In the genomic region with DNA sequence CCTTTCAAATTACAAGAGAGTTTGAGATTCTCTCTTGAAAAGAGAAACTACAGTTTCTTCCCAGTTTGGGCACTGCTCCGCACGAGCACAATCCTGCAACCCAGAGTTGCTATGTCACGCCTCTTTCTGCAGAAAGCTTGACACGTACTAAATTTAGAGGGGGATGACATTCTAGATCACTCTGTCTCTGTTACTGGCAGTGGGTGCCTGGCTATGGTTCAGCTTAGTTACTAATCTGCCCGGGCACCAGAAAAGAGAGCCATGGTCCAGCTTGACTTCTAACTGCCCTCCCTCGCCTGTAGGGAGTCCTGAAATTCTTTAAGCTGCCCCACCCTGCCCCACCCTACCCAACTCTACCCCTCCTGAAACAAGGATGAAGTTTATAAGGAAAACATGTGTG, we compare ENCODE assay signal across 12 mouse cellular contexts.
DNase-seq lines count a peak whose midpoint lies in the region; ATAC-seq and TF ChIP-seq lines count a peak whose summit lies in the region.
"Had no signal": no experiment of that assay in that cellular context is flagged by ENCODE, and none has a peak within 500 bp of the region (broad histone marks: within the 10 kb centered on the region; RNA-seq: fewer than 3 reads in every experiment).

No protein-coding gene starts in this region.

- peak; percentile 82 for ATAC-seq in heart, postnatal 0 days (ENCODE audit: insufficient read depth, low read depth)
- ATAC-seq in stomach, postnatal 0 days (ENCODE audit: low FRiP score, low TSS enrichment), result no peak
- no peak for ATAC-seq in liver, embryonic 11.5 days (replicated peaks; ENCODE audit: low FRiP score)
- ATAC-seq: hindbrain, embryonic 16.5 days had no signal

- peak overlapping the region; percentile 94 for H3K27ac ChIP-seq in gastrocnemius, adult 2 months
- H3K27ac ChIP-seq in heart, postnatal 0 days (ENCODE audit: low read depth), result peak overlapping the region; percentile 83
- no peak overlapping the region for H3K27ac ChIP-seq in stomach, postnatal 0 days (replicated peaks)
- no peak overlapping the region for H3K27ac ChIP-seq in liver, embryonic 11.5 days (ENCODE audit: low read depth, low read length)
- H3K27ac ChIP-seq in midbrain, embryonic 10.5 days (replicated peaks), result no peak overlapping the region
- H3K27ac ChIP-seq: macrophage; neural tube, embryonic 13.5 days had no signal

- no peaks in the 10 kb centered on the region for H3K9me3 ChIP-seq in heart, postnatal 0 days (replicated peaks; ENCODE audit: control insufficient read depth, low read length)
- H3K9me3 ChIP-seq in stomach, postnatal 0 days (ENCODE audit: control insufficient read depth, low read length), result no peaks in the 10 kb centered on the region
- no peaks in the 10 kb centered on the region for H3K9me3 ChIP-seq in liver, embryonic 11.5 days (ENCODE audit: control insufficient read depth, low read length)
- H3K9me3 ChIP-seq in midbrain, embryonic 10.5 days (replicated peaks), result no peaks in the 10 kb centered on the region
- H3K9me3 ChIP-seq: neural tube, embryonic 13.5 days had no signal

- intact Hi-C loops in gastrocnemius, adult 2 months (cut with DNase I), result loop anchor here (1.0 to 10.0 kb wide), 3 partner anchors 80 to 183 kb away; no protein-coding TSS in a partner anchor

- 22% methylated on average over 6 of the region's 6 CpGs for WGBS in heart, postnatal 0 days
- WGBS in stomach, postnatal 0 days, result 48% methylated on average over 6 of the region's 6 CpGs
- WGBS in liver, embryonic 11.5 days, result 63% methylated on average over 6 of the region's 6 CpGs
- WGBS in midbrain, embryonic 10.5 days, result 80% methylated on average over 6 of the region's 6 CpGs

- H3K4me2 ChIP-seq in heart, postnatal 0 days (ENCODE audit: low read depth, low read length), result peak overlapping the region; percentile 72
- H3K4me2 ChIP-seq in stomach, postnatal 0 days (replicated peaks; ENCODE audit: low read depth), result peak overlapping the region; percentile 36
- H3K4me2 ChIP-seq in liver, embryonic 11.5 days, result no peak overlapping the region
- H3K4me2 ChIP-seq: neural tube, embryonic 13.5 days had no signal

- 0 out of 2 replicates have a peak, but pooled peaks cover 8% of the 10 kb centered on the region for H3K4me1 ChIP-seq in heart, postnatal 0 days (ENCODE audit: control insufficient read depth, insufficient read depth)
- peaks cover 3% of the 10 kb centered on the region; the same call in 1 of the 2 replicates for H3K4me1 ChIP-seq in stomach, postnatal 0 days (replicated peaks; ENCODE audit: control insufficient read depth, insufficient read depth)
- no peaks in the 10 kb centered on the region for H3K4me1 ChIP-seq in liver, embryonic 11.5 days (replicated peaks; ENCODE audit: control insufficient read depth, insufficient read depth, low read length)
- H3K4me1 ChIP-seq in midbrain, embryonic 10.5 days, result peaks cover 18% of the 10 kb centered on the region

- peak; percentile 4 for DNase-seq in urinary bladder, postnatal 14 days (ENCODE audit: low spot score)
- DNase-seq in urinary bladder, postnatal 10 days (ENCODE audit: low spot score), result no peak
- DNase-seq in gastrocnemius, adult 2 months, result peak; percentile 74
- peak; percentile 80 for DNase-seq in heart, postnatal 0 days (ENCODE audit: low spot score)
- peak; percentile 17 for DNase-seq in stomach, postnatal 0 days (ENCODE audit: low spot score)
- no peak for DNase-seq in liver, embryonic 11.5 days (ENCODE audit: low spot score)
- DNase-seq in midbrain, embryonic 10.5 days (ENCODE audit: low spot score), result no peak
- no peak for DNase-seq in cerebellum, postnatal 10 days
- DNase-seq: layer of hippocampus, adult 9-11 months had no signal

- H3K36me3 ChIP-seq in heart, postnatal 0 days (replicated peaks; ENCODE audit: control insufficient read depth, insufficient read depth, low read length), result no peaks in the 10 kb centered on the region
- H3K36me3 ChIP-seq in stomach, postnatal 0 days (ENCODE audit: control insufficient read depth, insufficient read depth, low read length), result no peaks in the 10 kb centered on the region
- H3K36me3 ChIP-seq in liver, embryonic 11.5 days (ENCODE audit: control insufficient read depth, insufficient read depth, low read length), result no peaks in the 10 kb centered on the region
- H3K36me3 ChIP-seq in midbrain, embryonic 10.5 days, result no peaks in the 10 kb centered on the region
- H3K36me3 ChIP-seq: neural tube, embryonic 13.5 days had no signal

- H3K27me3 ChIP-seq in heart, postnatal 0 days (ENCODE audit: control insufficient read depth, insufficient read depth, low read length), result no peaks in the 10 kb centered on the region
- no peaks in the 10 kb centered on the region for H3K27me3 ChIP-seq in stomach, postnatal 0 days (ENCODE audit: control insufficient read depth, insufficient read depth, low read length)
- no peaks in the 10 kb centered on the region for H3K27me3 ChIP-seq in liver, embryonic 11.5 days (replicated peaks; ENCODE audit: control insufficient read depth, insufficient read depth, low read length)
- no peaks in the 10 kb centered on the region for H3K27me3 ChIP-seq in midbrain, embryonic 10.5 days (ENCODE audit: low read depth, poor library complexity, severe bottlenecking)
- H3K27me3 ChIP-seq: neural tube, embryonic 13.5 days had no signal

- H3K4me3 ChIP-seq in gastrocnemius, adult 2 months, result peak overlapping the region; percentile 83
- peak overlapping the region; percentile 34 for H3K4me3 ChIP-seq in heart, postnatal 0 days (ENCODE audit: low read depth, low read length)
- H3K4me3 ChIP-seq in stomach, postnatal 0 days (ENCODE audit: low read depth, low read length), result 0 out of 2 replicates have a peak overlapping the region, but pooled peaks have one; percentile 12
- no peak overlapping the region for H3K4me3 ChIP-seq in liver, embryonic 11.5 days (ENCODE audit: low read depth, low read length)
- no peak overlapping the region for H3K4me3 ChIP-seq in midbrain, embryonic 10.5 days
- H3K4me3 ChIP-seq: neural tube, embryonic 13.5 days had no signal

- peak overlapping the region; percentile 32; the same call in 1 of the 2 replicates for H3K9ac ChIP-seq in heart, postnatal 0 days (replicated peaks; ENCODE audit: low read depth, low read length)
- no peak overlapping the region for H3K9ac ChIP-seq in stomach, postnatal 0 days (ENCODE audit: low read length)
- no peak overlapping the region for H3K9ac ChIP-seq in liver, embryonic 11.5 days (ENCODE audit: low read depth, low read length)
- H3K9ac ChIP-seq: neural tube, embryonic 13.5 days had no signal

- TF ChIP-seq EP300 in heart, postnatal 0 days (IDR thresholded peaks at IDR 0.05; ENCODE audit: low read depth), result no peak
- no peak for TF ChIP-seq EP300 in stomach, postnatal 0 days (optimal IDR thresholded peaks at IDR 0.05)

- TF ChIP-seq CTCF in gastrocnemius, adult 2 months (IDR thresholded peaks at IDR 0.05), result no peak
- no peak for TF ChIP-seq CTCF in heart, postnatal 0 days (IDR thresholded peaks at IDR 0.05; ENCODE audit: low read depth)
- no peak for TF ChIP-seq CTCF in stomach, postnatal 0 days (IDR thresholded peaks at IDR 0.05; ENCODE audit: low read depth)

Comparison
In these comparisons a context has a peak if more than half of its experiments do, and no peak if none do; other contexts are left out.
1. DNase-seq: peak in urinary bladder, postnatal 14 days (single experiment), gastrocnemius, adult 2 months (single experiment), heart, postnatal 0 days (single experiment) and stomach, postnatal 0 days (single experiment); none in urinary bladder, postnatal 10 days (single experiment), liver, embryonic 11.5 days (single experiment), midbrain, embryonic 10.5 days (single experiment) and cerebellum, postnatal 10 days (0 of 2).
2. H3K27ac ChIP-seq: peak in gastrocnemius, adult 2 months (single experiment) and heart, postnatal 0 days (single experiment); none in stomach, postnatal 0 days (single experiment), liver, embryonic 11.5 days (single experiment) and midbrain, embryonic 10.5 days (single experiment).
3. H3K4me3 ChIP-seq: peak in gastrocnemius, adult 2 months (single experiment), heart, postnatal 0 days (single experiment) and stomach, postnatal 0 days (single experiment); none in liver, embryonic 11.5 days (single experiment) and midbrain, embryonic 10.5 days (single experiment).